Mouse (Mus musculus) kidney, adult 9 months (tissue): ENCODE results near the gene Cavin1.
"Not testable (repeated sequence)": the region's sequence is repeated elsewhere in the genome, so short reads cannot be mapped to it uniquely, and the experiment has no call there.

Source experiments
- DNase-seq: peaks from one replicate; pipeline ENCODE4 v3.0.0; 2022

Cavin1 gene

DNA sequence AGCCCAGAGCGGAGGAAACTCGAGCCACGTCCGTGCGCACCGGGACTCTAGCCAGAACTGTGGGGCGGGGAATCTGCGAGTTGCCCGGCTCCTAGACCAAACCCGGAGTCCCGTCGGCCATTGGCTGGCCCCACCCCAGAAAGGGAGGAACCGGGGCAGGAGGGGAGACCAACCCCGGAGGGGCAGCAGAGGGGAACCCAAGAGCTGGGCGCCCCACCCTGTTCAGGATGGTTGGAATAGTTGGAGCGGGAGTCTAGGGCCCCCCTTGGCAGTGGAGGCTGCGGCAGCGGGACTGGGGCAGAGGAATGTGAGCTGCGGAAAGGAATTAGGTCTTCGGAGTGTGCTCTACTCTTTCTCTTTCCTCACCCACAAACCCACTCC lies at the start of gene Cavin1:
TSS of gene Cavin1 (minus strand) at position 331 of the 381 bp plus-strand sequence.
- peak; percentile 94 for DNase-seq

DNA sequence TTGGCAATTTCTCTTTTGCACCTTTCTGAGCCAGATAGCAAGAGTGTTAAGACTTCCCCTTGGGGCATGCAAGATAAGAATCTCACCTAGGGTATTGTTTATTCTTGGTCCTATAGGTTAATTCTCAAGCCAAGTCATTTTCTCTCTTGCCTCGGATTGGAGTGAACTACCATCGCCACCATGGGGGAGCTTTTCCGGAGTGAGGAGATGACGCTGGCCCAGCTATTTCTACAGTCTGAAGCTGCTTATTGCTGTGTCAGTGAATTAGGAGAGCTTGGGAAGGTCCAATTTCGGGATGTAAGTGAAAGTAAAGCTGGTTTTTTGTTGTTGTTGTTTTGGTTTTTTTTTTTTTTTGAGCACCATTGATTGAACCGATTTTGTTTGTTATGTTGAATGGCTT lies 41.0 kb upstream of the Cavin1 start:
- no peak for DNase-seq

DNA sequence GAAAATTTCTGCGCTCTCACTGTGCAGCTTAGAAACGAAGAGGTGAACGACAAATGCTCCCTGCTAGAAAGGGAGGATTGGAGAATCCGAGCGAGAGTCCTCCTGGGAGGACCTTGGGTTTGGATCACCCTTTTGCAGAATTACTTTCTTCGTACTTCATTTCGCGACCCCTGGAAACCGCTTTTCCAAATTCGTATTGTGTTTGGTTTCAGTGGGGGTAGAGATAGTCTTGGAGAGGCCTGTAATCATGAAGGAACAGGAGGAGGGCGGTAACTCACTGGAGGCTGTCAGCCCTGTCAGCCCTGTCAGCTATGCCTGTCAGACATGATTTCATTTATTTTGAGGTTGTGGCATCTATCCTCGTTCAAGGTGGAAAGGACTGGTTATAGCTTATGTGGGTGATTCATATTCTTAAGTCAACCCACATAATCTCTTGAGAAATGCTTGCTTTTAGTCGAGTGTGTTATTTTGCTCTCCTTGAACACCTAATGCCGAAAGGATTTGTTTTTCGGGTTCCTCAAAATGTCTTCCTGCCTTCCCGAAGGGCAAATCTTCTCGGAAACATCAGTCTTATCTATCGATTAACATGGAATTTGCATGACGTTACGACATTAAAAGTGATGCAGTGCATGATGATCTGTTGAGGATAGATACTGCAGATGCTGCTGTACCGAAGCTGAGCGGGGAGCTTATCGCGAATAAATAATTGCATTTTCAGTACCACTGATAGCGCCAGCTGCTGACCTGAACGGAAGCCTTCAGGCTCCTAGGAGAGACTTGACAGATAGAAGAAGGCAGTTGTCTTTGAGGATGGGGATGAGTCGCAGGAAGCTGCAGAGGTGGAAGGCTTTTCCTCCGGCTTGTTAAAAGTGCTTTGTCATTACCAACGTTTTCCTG lies 39.4 kb upstream of the Cavin1 start:
- DNase-seq: peak; percentile 22

DNA sequence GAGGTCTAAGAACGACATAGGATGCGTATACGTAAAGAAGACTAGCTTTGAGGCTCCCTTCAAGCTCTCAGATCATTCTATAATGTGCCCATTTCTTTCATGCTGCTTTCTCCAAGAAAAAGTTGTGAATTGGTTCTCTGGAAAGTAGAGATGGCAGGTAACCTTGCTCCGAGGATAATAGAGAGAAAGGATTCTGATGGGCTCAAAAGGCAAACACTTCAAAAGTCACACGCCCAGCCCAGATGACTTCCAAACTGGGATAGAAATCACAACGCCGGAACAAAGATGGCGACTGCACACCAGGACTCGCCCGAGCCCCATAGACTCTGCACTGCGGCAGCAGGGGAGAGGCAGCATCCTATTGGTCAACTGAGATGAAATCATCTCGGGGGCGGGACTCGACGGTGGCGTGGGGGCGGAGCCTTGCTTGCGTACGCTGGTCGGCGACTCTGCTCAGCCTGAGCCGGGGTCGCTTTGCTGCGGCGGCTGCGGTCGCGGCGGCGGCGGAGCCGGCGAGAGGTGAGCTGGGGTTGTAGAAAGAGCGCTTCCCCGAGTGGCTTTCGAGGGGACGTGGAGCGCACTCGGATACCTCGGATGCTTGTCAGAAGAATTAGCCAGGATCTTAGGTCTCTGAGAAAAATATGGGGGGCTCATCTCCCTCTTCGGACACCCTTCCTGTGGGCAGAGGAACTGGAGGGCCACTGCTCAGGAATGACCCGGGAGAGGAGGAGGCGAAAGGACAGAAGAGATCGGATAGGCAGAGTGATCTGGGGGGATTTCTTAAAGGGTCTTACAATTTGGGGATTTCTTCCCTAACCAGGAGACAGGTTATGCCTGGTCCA lies 38.6 kb upstream of the Cavin1 start, which contains the start of gene Atp6v0a1:
TSS of gene Atp6v0a1 (plus strand) at position 407 of the 842 bp plus-strand sequence.
- peak; percentile 98 for DNase-seq

DNA sequence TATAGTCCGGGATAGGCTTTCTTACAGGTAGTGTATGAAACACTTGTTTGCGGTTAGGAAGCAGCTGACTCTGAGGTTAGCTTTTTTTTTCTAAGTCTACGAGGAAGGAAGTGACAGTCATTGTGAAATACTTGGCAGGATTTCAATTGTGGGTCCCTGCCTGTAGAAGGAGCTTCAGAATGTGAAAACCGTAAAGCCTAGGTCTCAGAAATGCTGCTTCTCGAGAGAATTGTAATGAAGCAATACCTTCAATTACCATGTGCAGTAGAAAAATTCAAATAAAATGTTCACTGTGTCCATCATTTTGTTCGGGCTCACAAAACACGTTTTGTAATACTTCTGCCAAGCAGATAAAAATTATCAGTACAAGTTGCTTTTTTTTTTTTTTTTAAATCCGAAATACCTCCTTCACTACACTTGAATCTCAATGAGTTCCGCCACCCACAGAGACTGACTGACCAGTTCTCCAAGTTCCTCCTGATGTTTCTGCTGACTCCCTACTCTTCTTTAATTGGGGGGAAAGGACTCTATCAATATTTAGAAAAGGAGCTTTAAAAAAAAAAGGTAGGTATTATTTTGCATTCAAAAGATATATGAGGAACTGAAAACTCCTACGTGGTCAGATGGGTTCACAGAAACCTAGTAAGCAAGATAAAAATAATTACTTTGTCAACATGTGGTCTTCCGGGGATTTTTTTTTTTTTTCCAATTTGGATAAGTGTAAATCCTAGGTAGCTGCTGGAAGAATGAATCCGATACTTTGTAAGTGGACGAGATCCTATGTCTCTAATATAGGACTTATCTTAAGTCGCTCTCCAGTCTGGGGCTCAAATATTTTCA lies 37.7 kb upstream of the Cavin1 start:
- DNase-seq: peak; percentile 55

DNA sequence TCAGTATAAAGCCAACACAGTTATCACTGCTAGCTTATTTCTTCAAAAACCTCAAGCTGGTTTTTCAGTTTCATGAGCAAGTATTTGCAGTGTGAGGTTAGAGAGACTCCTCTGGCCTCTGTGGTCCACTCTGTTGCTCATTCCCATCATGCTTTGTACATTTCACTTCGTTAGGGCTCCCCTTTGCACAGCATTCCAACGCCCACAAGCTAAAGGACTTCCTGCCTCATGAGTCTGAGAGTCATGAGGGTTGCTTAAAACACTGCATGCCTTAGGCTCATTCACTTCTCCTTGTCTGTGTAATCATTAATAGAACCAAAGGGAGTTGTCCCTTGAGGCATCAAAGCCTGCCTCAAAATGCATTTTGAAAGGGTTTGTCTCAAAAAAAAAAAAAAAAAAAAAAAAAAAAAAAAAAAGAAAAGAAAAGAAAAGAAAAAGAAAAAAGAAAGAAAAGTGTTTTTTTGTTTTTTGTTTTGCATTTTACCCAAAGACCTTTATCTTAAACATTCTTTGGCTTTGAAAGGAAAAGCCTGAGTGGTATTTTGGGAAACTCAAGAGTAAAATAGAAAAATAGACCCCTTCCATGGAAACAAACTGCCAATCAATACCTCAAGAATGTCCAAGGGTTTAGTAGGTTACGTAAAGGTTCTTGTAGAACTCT lies 32.5 kb upstream of the Cavin1 start:
- DNase-seq: peak; percentile 59

DNA sequence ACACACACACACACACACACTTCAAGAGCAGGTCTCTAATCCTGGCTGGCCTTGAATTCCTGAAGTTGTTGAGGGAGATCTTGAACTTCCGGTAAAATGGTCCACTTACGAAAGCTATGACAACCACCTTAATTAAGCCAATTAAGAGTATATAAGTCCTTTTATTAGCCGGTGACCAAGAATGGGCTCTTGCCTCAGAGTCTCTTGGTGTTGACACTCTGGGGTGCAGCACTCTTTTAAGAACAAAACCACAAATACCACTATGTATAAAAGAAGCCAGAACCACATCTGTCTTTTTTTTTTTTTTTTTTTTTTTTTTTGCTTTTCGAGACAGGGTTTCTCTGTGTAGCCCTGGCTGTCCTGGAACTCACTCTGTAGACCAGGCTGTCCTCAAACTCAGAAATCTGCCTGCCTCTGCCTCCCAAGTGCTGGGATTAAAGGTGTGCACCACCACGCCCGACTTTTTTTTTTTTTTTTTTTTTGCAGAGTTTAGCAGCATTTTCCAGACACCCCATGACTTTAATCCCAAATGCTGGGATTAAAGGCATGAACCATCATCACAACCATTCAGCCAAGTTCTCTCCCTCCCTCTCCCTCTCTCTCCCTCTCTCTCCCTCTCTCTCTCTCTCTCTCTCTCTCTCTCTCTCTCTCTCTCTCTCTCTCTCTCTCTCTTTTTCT lies 31.3 kb upstream of the Cavin1 start:
- DNase-seq: not testable (repeated sequence)

DNA sequence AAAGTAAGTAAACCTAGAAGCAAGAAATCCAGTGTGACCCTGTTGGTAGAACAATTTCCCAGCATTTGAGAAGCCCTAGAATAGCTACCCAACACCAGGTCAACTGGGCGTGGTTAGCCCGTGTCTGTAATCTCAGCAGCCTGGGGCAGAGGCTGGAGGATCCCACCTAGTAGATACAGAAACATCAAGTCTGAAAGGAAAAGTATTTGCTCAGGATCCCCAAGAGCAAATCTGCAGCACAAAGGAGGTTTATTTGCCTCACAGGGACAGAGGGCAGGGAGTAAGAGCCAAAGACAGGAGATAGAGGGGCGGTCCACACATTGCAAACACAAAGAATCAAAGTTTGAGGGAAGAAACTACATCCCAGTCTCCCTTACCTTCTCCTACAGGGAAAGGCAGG lies 28.6 kb upstream of the Cavin1 start:
- DNase-seq: no peak

DNA sequence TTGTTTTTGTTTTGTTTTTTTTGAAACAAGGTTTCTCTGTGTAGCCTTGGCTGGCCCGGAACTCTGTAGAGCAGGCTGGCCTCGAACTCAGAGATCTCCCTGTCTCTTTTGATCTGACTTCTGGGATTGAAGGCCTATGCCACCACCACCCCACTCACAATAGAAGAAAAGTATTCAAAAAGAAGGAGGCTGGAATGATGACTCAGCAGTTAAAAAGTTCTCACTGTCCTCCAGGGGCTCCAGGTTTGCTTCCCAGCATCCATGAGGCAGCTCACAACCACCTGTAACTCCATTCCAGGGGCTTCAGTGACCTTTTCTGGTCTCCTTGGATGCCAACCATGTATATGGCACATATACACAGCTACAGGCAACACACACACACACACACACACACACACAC lies 28.1 kb upstream of the Cavin1 start:
- DNase-seq: no peak

DNA sequence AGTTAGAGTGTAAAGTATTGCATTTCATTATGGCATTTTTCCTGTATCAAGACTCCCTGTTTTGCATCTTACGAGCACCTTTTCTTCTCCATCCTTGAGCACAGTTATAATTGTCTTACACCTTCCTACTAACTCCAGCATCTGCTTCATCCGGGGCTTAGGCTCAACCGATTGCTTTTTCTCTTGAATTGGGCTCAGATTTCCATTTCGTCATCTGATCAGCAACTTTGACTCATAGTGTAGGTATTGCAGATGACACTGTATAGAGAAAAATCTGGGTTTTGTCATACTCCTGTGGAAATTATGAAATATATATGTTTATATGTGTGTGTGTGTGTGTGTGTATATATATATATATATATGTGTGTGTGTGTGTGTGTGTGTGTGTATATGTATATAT lies 25.8 kb upstream of the Cavin1 start:
- DNase-seq: no peak

DNA sequence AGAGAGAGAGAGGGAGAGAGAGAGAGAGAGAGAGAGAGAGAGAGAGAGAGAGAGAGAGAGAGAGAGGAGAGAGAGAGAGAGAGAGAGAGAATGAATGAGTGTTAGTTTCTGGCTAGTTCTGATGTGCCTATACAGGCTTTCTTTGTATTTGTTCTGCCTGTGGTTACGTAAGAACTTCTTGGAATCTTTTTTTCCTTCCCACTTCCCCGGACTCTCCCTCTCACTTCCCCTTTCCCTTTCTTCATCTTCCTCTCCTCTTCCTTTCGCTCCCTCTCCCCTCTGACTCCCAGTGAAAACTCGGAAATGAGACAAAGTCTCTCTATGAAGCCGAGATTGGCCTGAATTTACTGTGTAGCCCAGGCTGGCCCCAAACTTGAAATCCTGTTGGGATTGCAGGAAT lies 24.0 kb upstream of the Cavin1 start:
- DNase-seq: no peak

DNA sequence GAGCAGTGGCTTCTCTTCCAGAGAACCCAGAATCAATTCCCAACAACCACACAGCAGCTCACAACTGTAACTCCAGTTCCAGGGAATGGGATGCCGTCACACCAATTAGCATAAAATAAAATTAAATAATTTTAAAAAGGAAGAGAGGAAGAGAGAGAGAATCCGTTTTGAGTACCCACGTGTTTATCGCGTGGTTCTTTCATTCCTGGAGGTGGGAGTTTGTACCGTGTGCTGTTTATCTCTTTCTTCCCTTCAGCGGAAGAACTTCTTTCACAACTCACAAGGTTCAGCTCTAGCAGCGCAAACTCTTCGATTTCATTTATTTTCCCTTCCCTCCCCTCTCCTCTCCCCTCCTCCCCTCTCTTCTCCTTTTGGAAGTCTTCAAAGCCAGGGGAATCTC lies 23.5 kb upstream of the Cavin1 start:
- no peak for DNase-seq

DNA sequence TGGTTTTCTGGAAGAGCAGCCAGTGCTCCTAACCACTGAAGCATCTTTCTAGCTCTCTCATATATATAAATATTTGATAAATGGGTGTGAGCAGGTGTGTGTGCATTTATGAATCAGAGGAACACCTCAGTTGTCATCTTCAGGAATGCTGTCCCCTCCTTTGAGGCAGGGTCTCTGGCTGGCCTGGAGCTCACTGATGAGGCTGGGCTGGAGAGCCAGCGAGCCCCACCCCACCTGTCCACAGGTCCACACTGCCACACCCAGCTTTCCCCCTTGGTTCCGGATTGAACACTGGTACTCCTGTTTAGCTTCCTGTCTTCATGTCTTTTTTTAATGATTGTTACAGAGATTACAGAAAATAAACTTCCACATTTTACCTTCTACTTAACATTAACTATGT lies 22.8 kb upstream of the Cavin1 start:
- DNase-seq: no peak

DNA sequence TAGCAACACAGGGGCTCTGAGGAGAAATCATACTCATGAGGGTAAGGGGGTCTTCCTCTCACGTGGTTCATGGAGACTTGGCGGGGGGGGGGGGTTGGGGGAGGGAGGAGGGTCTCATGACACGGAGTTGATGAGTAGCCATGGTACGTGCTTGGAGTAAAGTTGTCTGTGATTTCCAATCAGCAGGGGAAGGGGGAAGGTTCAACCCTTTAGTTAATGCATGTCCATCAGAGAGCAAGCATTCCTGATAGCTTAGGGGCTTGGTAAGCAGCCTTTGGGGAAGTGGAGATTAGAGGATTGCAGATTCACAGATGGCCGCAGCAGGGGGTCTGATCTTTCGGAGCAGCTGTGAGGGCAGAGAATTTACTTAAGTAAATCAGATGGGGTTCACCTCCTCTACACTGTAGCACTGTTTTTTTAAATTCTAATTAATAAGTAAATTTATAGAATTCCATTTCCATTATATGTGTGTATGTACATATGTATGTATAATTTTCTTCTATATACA lies 20.4 kb upstream of the Cavin1 start:
- DNase-seq: no peak

DNA sequence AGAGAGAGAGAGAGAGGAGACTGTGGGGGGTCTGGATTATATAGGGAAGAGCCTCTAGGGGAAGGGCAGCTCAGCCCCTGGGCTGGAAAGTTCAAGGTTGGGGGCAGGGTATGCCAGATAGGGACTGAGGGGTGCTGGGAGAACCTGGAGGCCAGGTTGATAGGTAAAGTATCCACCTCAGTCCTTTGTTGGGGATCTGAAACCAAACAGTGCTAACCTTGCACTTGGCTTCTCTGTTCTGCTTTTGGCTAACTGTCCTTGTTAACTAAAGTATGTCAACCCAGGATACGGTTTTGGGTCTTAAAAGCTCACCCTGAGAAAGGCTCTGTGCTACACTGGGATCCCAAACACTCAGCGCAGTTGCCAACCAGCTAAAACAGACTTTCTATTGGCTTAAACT lies 19.0 kb upstream of the Cavin1 start:
- no peak for DNase-seq

DNA sequence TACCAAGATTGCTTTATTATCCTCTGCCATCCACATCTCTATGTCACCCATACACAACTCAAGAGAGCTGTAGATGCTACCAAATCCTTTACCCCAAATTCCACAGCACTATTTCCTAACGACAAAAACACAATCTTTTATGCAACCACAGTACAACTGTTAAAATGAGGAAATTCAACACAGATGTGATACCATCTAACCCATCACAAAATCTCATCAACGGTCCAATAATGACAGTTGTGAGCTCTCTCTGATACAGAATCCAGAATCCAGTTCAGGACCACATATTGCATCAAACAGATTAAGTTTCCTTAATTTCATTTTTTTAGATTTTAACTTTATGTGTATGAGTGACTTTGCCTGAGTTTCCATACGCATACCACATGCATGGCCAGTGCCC lies 18.0 kb upstream of the Cavin1 start:
- no peak for DNase-seq

DNA sequence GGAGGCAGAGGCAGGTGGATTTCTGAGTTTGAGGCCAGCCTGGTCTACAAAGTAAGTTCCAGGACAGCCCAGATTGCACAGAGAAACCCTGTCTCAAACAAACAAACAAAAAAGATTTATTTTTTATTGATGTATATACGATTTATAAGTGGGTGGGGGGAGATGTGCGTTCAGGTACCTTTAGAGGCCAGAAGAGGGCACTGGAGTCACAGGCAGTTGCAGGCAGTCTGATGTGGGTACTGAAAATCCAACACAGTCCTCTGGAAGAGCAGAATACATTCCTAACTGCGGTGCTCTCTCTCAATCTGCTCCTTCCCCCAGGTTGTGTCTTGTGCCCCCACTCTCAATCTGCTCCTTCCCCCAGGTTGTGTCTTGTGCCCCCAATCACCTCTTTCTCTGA lies 14.9 kb upstream of the Cavin1 start:
- no peak for DNase-seq

DNA sequence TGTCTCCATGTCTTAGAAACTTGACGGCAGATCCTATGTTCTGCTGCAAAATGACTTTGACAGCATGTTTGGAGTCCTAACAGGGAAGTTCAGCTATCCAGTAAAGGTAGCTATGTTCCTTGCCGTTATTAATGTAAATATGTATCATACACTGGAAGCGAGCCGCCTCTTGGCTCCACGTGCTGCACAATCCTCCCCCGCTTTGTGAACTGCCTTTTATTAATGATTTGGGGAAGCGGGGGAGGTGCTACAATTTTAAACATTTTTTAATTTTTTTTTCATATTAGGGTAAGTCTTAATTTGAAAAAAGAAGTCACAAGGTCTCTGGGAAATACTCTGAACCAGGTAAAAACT lies 13.1 kb upstream of the Cavin1 start:
- DNase-seq: no peak

DNA sequence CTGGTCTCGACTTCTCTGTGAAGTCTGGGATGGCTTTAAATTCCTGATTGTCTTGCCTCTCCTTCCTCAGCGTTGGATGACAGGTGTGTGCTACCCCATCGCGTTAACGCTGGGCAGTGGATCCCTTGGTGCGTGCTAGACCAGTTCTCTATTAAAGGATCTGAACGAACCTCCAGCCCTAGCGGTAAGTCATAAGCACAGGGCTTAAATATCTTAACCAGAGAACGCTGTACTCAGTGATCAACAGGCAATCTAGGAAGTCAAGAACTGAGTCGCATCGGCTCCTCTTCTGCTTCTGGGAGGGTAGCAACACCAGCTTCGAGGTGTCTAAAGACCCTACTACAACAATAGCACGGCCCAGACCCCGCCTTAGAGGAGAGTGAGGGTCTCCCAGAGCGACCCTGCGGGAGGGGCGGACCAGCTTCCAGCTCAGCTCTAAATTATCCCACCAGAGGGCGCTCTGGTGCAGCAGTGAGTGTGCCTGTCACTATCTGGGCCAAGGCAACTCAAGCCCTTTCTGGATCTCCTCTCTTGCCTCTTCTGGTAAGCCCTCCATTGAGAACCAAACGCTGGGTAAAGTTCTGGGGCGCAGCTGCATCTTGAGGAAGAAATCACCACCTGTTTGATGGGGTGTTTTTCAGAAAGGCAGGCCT lies 12.6 kb upstream of the Cavin1 start:
- peak; percentile 77 for DNase-seq

DNA sequence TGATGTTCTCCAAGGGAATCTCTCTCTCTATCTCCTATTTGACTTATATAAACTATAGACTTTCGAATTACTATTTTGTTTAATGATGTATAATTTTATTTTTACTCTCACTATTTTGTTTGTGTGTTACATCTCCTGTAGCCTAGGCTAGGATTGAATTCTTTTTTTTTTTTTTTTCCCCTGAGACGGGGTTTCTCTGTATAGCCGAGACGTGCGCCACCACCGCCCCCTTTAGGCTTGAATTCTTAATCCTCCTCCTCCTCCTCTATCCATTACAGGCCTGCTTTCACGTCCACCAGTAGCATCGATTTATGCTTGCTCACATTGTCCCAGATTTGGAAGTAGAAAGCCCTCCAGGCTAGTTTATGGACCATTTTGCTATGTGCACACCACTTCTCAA lies 11.4 kb upstream of the Cavin1 start:
- DNase-seq: no peak

DNA sequence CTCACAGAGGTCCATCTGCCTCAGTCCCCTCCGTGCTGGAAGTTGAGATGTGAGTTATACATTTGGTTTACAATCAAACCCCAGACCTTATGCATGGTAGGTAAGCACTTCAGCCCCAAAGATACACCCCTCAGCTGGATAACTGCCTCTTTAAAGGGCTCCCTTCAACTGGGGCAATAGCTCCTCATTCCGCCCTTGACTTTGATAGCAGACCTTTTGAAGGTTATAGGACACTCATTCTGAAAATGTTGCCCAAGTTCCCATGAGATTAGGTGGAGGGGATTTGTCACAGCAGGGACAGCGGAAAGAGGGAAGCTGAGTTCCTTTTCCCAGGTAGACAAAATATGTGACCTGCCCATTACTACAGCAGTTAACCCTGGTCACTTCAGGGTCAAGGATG lies 10.5 kb upstream of the Cavin1 start:
- no peak for DNase-seq
